Mouse (Mus musculus) myocyte (in vitro differentiated cells): ENCODE results near the gene Gabbr2. TPM values are rescaled to one million over a fixed set of nuclear protein-coding genes. Genes with fewer than 3 reads are reported as not detected.

Experiments used
- H3K27me3 ChIP-seq: one replicate; pipeline ENCODE4 v1.6.1; 2011; ENCODE audit not compliant: control insufficient read depth, insufficient read depth, insufficient read length
- H3K36me3 ChIP-seq: one replicate; pipeline ENCODE4 v1.6.1; 2011; ENCODE audit not compliant: control insufficient read depth, insufficient read depth
- H3K4me2 ChIP-seq: one replicate; pipeline ENCODE4 v1.6.1; 2011; ENCODE audit warnings: low read depth, control low read depth
- H3K4me3 ChIP-seq: one replicate; pipeline ENCODE4 v1.5.1; 2011; ENCODE audit warnings: mild to moderate bottlenecking, control low read depth, moderate library complexity
- H3K79me2 ChIP-seq: one replicate; pipeline ENCODE4 v1.6.1; 2011; ENCODE audit not compliant: control insufficient read depth, insufficient read depth
- H3ac ChIP-seq: one replicate; pipeline ENCODE4 v1.6.1; 2011; ENCODE audit not compliant: control insufficient read depth, insufficient read length
- CEBPB ChIP-seq: IDR thresholded peaks from 2 replicates; pipeline ENCODE4 v1.6.1; 2011; ENCODE audit warnings: mild to moderate bottlenecking, moderate library complexity; ENCODE audit not compliant: poor library complexity, insufficient read depth, severe bottlenecking
- E2F4 ChIP-seq: IDR thresholded peaks from one replicate; pipeline ENCODE4 v1.6.1; 2011; ENCODE audit warnings: mild to moderate bottlenecking, control low read depth, moderate library complexity; ENCODE audit not compliant: insufficient read depth
- MAX ChIP-seq: IDR thresholded peaks from one replicate; pipeline ENCODE4 v1.6.1; 2011; ENCODE audit warnings: low read depth, mild to moderate bottlenecking, control low read depth
- MYOD1 ChIP-seq, 3 experiments: IDR thresholded peaks; one replicate each; pipeline ENCODE4 v1.6.1; 2011; ENCODE audit warnings: control low read depth in 2 of 3, low read depth in 2 of 3, mild to moderate bottlenecking in 2 of 3, moderate library complexity in 1 of 3; ENCODE audit not compliant: insufficient read length in 2 of 3, control insufficient read depth in 1 of 3
- MYOG ChIP-seq, 3 experiments: IDR thresholded peaks; one replicate each; pipeline ENCODE4 v1.6.1; 2011; ENCODE audit warnings: control low read depth in 2 of 3, low read depth in 2 of 3, mild to moderate bottlenecking in 2 of 3; ENCODE audit not compliant: insufficient read length in 2 of 3, control insufficient read depth in 1 of 3, insufficient read depth in 1 of 3
- POLR2A ChIP-seq: IDR thresholded peaks from one replicate; pipeline ENCODE4 v1.6.1; 2011; ENCODE audit warnings: low read depth, mild to moderate bottlenecking, control low read depth, moderate library complexity; ENCODE audit not compliant: insufficient read length
- POLR2AphosphoS2 ChIP-seq: IDR thresholded peaks from one replicate; pipeline ENCODE4 v1.6.1; 2011; ENCODE audit warnings: low read depth, control low read depth; ENCODE audit not compliant: insufficient read length
- REST ChIP-seq: IDR thresholded peaks from one replicate; pipeline ENCODE4 v1.6.1; 2011; ENCODE audit warnings: mild to moderate bottlenecking, control low read depth, moderate library complexity; ENCODE audit not compliant: insufficient read depth, insufficient read length
- SRF ChIP-seq: IDR thresholded peaks from one replicate; pipeline ENCODE4 v1.6.1; 2011; ENCODE audit warnings: low read depth; ENCODE audit not compliant: control insufficient read depth, insufficient read length
- TCF12 ChIP-seq: IDR thresholded peaks from one replicate; pipeline ENCODE4 v1.6.1; 2011; ENCODE audit warnings: mild to moderate bottlenecking, control low read depth; ENCODE audit not compliant: poor library complexity, insufficient read depth, severe bottlenecking
- TCF3 ChIP-seq: IDR thresholded peaks from one replicate; pipeline ENCODE4 v1.6.1; 2011; ENCODE audit warnings: low read depth, control low read depth; ENCODE audit not compliant: insufficient read length
- USF1 ChIP-seq: IDR thresholded peaks from one replicate; pipeline ENCODE4 v1.6.1; 2011; ENCODE audit warnings: low read depth, mild to moderate bottlenecking, control low read depth, moderate library complexity
- polyA plus RNA-seq: library from polyadenylated mRNA; unstranded; fragments of >200 nt; fragmentation: generic; extraction: Trizol; gene quantifications from one replicate; pipeline ENCODE4 v1.2.1, GENCODE M21; 2012; ENCODE audit warnings: missing spikeins

Gabbr2 gene
- polyA plus RNA-seq, 1 experiment, result not detected

- TF ChIP-seq SRF (no peak), USF1 (no peak), POLR2A (no peak), MYOD1 (IDR thresholded peaks at IDR 0.05; ENCODE audit: control insufficient read depth in 1 of 3, insufficient read length in 2 of 3, low read depth in 2 of 3) (no peak), REST (no peak), CEBPB (no peak), TCF3 (no peak), MYOG (IDR thresholded peaks at IDR 0.05; ENCODE audit: control insufficient read depth in 1 of 3, insufficient read depth in 1 of 3, insufficient read length in 2 of 3, low read depth in 2 of 3) (no peak), E2F4 (no peak), MAX (no peak), POLR2AphosphoS2 (no peak), TCF12 (no peak)
- H3K4me2 ChIP-seq, result no peak overlapping the region
- H3K4me3 ChIP-seq, result no peak overlapping the region
- H3K27me3 ChIP-seq, result no peaks in the 10 kb centered on the region
- H3K79me2 ChIP-seq, result no peaks in the 10 kb centered on the region
- H3K36me3 ChIP-seq, result no peaks in the 10 kb centered on the region
- no peak overlapping the region for H3ac ChIP-seq
These were observed 151.5 kb downstream of the Gabbr2 start for GRCm38 (mm10) chr4:46840146-46840545.

- Histone ChIP-seq H3K79me2 (no peaks in the 10 kb centered on the region), H3K4me2 (no peak overlapping the region), H3K36me3 (no peaks in the 10 kb centered on the region), H3ac (no peak overlapping the region), H3K4me3 (no peak overlapping the region), H3K27me3 (no peaks in the 10 kb centered on the region)
- TF ChIP-seq POLR2A (no peak), MYOG (IDR thresholded peaks at IDR 0.05; ENCODE audit: control insufficient read depth in 1 of 3, insufficient read depth in 1 of 3, insufficient read length in 2 of 3, low read depth in 2 of 3) (no peak), CEBPB (no peak), MAX (no peak), REST (no peak), SRF (no peak), USF1 (no peak), POLR2AphosphoS2 (no peak), MYOD1 (IDR thresholded peaks at IDR 0.05; ENCODE audit: control insufficient read depth in 1 of 3, insufficient read length in 2 of 3, low read depth in 2 of 3) (no peak), TCF3 (no peak), E2F4 (no peak), TCF12 (no peak)
These were observed 154.3 kb downstream of the Gabbr2 start for GRCm38 (mm10) chr4:46837362-46837761.

- Histone ChIP-seq H3K27me3 (no peaks in the 10 kb centered on the region), H3K4me3 (no peak overlapping the region), H3ac (no peak overlapping the region), H3K36me3 (no peaks in the 10 kb centered on the region), H3K79me2 (no peaks in the 10 kb centered on the region), H3K4me2 (no peak overlapping the region)
- TF ChIP-seq SRF (no peak), MAX (no peak), POLR2AphosphoS2 (no peak)
These were observed 155.6 kb downstream of the Gabbr2 start for GRCm38 (mm10) chr4:46836065-46836464.

- Histone ChIP-seq H3K4me2 (no peak overlapping the region), H3K4me3 (no peak overlapping the region), H3K79me2 (no peaks in the 10 kb centered on the region), H3K27me3 (no peaks in the 10 kb centered on the region), H3ac (no peak overlapping the region), H3K36me3 (no peaks in the 10 kb centered on the region)
- TF ChIP-seq TCF3, result no peak
- TF ChIP-seq MYOD1 (IDR thresholded peaks at IDR 0.05; ENCODE audit: control insufficient read depth in 1 of 3, insufficient read length in 2 of 3, low read depth in 2 of 3), result no peak
- TF ChIP-seq USF1, result no peak
- TF ChIP-seq E2F4, result no peak
- TF ChIP-seq CEBPB, result no peak
- TF ChIP-seq TCF12, result no peak
- TF ChIP-seq POLR2AphosphoS2, result no peak
- TF ChIP-seq POLR2A, result no peak
- no peak for TF ChIP-seq REST
- no peak for TF ChIP-seq MYOG (IDR thresholded peaks at IDR 0.05; ENCODE audit: control insufficient read depth in 1 of 3, insufficient read depth in 1 of 3, insufficient read length in 2 of 3, low read depth in 2 of 3)
- TF ChIP-seq MAX, result no peak
- no peak for TF ChIP-seq SRF
These were observed 156.6 kb downstream of the Gabbr2 start for GRCm38 (mm10) chr4:46835064-46835463.

- no peaks in the 10 kb centered on the region for H3K36me3 ChIP-seq
- no peak overlapping the region for H3ac ChIP-seq
- H3K27me3 ChIP-seq, result no peaks in the 10 kb centered on the region
- TF ChIP-seq SRF, result no peak
- no peak for TF ChIP-seq POLR2A
- TF ChIP-seq TCF3, result no peak
- TF ChIP-seq MAX, result no peak
- no peak for TF ChIP-seq MYOG (IDR thresholded peaks at IDR 0.05; ENCODE audit: control insufficient read depth in 1 of 3, insufficient read depth in 1 of 3, insufficient read length in 2 of 3, low read depth in 2 of 3)
- no peak for TF ChIP-seq POLR2AphosphoS2
- no peak for TF ChIP-seq REST
- no peak for TF ChIP-seq CEBPB
- TF ChIP-seq TCF12, result no peak
- no peak for TF ChIP-seq MYOD1 (IDR thresholded peaks at IDR 0.05; ENCODE audit: control insufficient read depth in 1 of 3, insufficient read length in 2 of 3, low read depth in 2 of 3)
- no peak for TF ChIP-seq E2F4
- TF ChIP-seq USF1, result no peak
- H3K79me2 ChIP-seq, result no peaks in the 10 kb centered on the region
- no peak overlapping the region for H3K4me2 ChIP-seq
- no peak overlapping the region for H3K4me3 ChIP-seq
These were observed 158.7 kb downstream of the Gabbr2 start for GRCm38 (mm10) chr4:46832834-46833544.
